Mouse (Mus musculus): ENCODE measurements around the gene Frmd4b. TPM values are rescaled to one million over a fixed set of nuclear protein-coding genes. Genes with fewer than 3 reads are reported as not detected.

Frmd4b gene
- polyA plus RNA-seq, 1 experiment from 2014 or later = 38.2 TPM

GRCm38 (mm10) chr6:97310901-97311331 is 306.4 kb downstream of the Frmd4b start:
- 52% methylated on average over 7 of the region's 7 CpGs for WGBS
- H3K36me3 ChIP-seq (ENCODE audit: control insufficient read depth, insufficient read depth, low read length) = peaks cover 19% of the 10 kb centered on the region
- H3K9me3 ChIP-seq (replicated peaks; ENCODE audit: control insufficient read depth, low read length) = no peaks in the 10 kb centered on the region
- DNase-seq (ENCODE audit: low spot score) = no peak
- no peak overlapping the region for H3K27ac ChIP-seq (ENCODE audit: low read depth, low read length)
- H3K9ac ChIP-seq (ENCODE audit: low read length) = peak overlapping the region; percentile 35; the same call in 1 of the 2 replicates
- H3K27me3 ChIP-seq (replicated peaks; ENCODE audit: control insufficient read depth, insufficient read depth, low read length) = no peaks in the 10 kb centered on the region; the same call in 1 of the 2 replicates
- no peak overlapping the region for H3K4me3 ChIP-seq (ENCODE audit: low read depth, low read length)
- peaks cover 16% of the 10 kb centered on the region; the same call in 1 of the 2 replicates for H3K4me1 ChIP-seq (ENCODE audit: control insufficient read depth, insufficient read depth, low read length)
- no peak for ATAC-seq
- peak overlapping the region; percentile 51 for H3K4me2 ChIP-seq (ENCODE audit: low read length)

- H3K9ac ChIP-seq (ENCODE audit: low read length) = no peak overlapping the region
- no peak overlapping the region for H3K27ac ChIP-seq (ENCODE audit: low read depth, low read length)
- peaks cover 36% of the 10 kb centered on the region for H3K36me3 ChIP-seq (ENCODE audit: control insufficient read depth, insufficient read depth, low read length)
- peaks cover 20% of the 10 kb centered on the region for H3K4me1 ChIP-seq (ENCODE audit: control insufficient read depth, insufficient read depth, low read length)
- H3K4me3 ChIP-seq (ENCODE audit: low read depth, low read length) = no peak overlapping the region
- H3K9me3 ChIP-seq (replicated peaks; ENCODE audit: control insufficient read depth, low read length) = no peaks in the 10 kb centered on the region
- no peak overlapping the region for H3K4me2 ChIP-seq (ENCODE audit: low read length)
- WGBS = 53% methylated on average over 6 of the region's 6 CpGs
- ATAC-seq (no peak), DNase-seq (ENCODE audit: low spot score) (no peak)
- no peaks in the 10 kb centered on the region; the same call in 1 of the 2 replicates for H3K27me3 ChIP-seq (replicated peaks; ENCODE audit: control insufficient read depth, insufficient read depth, low read length)
Observed at GRCm38 (mm10) chr6:97309161-97309560, 308.2 kb downstream of the Frmd4b start.

- Histone ChIP-seq H3K4me3 (ENCODE audit: low read depth, low read length) (no peak overlapping the region), H3K4me2 (ENCODE audit: low read length) (no peak overlapping the region), H3K9ac (ENCODE audit: low read length) (no peak overlapping the region), H3K27ac (ENCODE audit: low read depth, low read length) (no peak overlapping the region), H3K27me3 (replicated peaks; ENCODE audit: control insufficient read depth, insufficient read depth, low read length) (no peaks in the 10 kb centered on the region; the same call in 1 of the 2 replicates), H3K36me3 (ENCODE audit: control insufficient read depth, insufficient read depth, low read length) (peaks cover 40% of the 10 kb centered on the region), H3K9me3 (replicated peaks; ENCODE audit: control insufficient read depth, low read length) (no peaks in the 10 kb centered on the region), H3K4me1 (ENCODE audit: control insufficient read depth, insufficient read depth, low read length) (peaks cover 24% of the 10 kb centered on the region)
- no peak for ATAC-seq
- 86% methylated on average over 6 of the region's 6 CpGs for WGBS
- no peak for DNase-seq (ENCODE audit: low spot score)
Observed at GRCm38 (mm10) chr6:97308562-97308961, 308.8 kb downstream of the Frmd4b start.

- H3K4me1 ChIP-seq (ENCODE audit: control insufficient read depth, insufficient read depth, low read length) = peaks cover 20% of the 10 kb centered on the region
- 68% methylated on average over 8 of the region's 8 CpGs for WGBS
- H3K36me3 ChIP-seq (ENCODE audit: control insufficient read depth, insufficient read depth, low read length) = peaks cover 44% of the 10 kb centered on the region
- no peak for ATAC-seq
- DNase-seq (ENCODE audit: low spot score) = no peak
- H3K9me3 ChIP-seq (replicated peaks; ENCODE audit: control insufficient read depth, low read length) = no peaks in the 10 kb centered on the region
- no peak overlapping the region for H3K27ac ChIP-seq (ENCODE audit: low read depth, low read length)
- H3K9ac ChIP-seq (ENCODE audit: low read length) = no peak overlapping the region
- no peaks in the 10 kb centered on the region; the same call in 1 of the 2 replicates for H3K27me3 ChIP-seq (replicated peaks; ENCODE audit: control insufficient read depth, insufficient read depth, low read length)
- no peak overlapping the region for H3K4me3 ChIP-seq (ENCODE audit: low read depth, low read length)
- H3K4me2 ChIP-seq (ENCODE audit: low read length) = no peak overlapping the region
Observed at GRCm38 (mm10) chr6:97307231-97307630, 310.1 kb downstream of the Frmd4b start.

- no peak for ATAC-seq
- H3K27me3 ChIP-seq (replicated peaks; ENCODE audit: control insufficient read depth, insufficient read depth, low read length) = no peaks in the 10 kb centered on the region
- no peak overlapping the region for H3K4me3 ChIP-seq (ENCODE audit: low read depth, low read length)
- H3K4me2 ChIP-seq (ENCODE audit: low read length) = no peak overlapping the region
- H3K9ac ChIP-seq (ENCODE audit: low read length) = no peak overlapping the region
- H3K9me3 ChIP-seq (replicated peaks; ENCODE audit: control insufficient read depth, low read length) = no peaks in the 10 kb centered on the region
- H3K4me1 ChIP-seq (ENCODE audit: control insufficient read depth, insufficient read depth, low read length) = peaks cover 11% of the 10 kb centered on the region
- no peak for DNase-seq (ENCODE audit: low spot score)
- 89% methylated on average over 11 of the region's 11 CpGs for whole genome bisulfite sequencing
- H3K27ac ChIP-seq (ENCODE audit: low read depth, low read length) = no peak overlapping the region
- peaks cover 44% of the 10 kb centered on the region for H3K36me3 ChIP-seq (ENCODE audit: control insufficient read depth, insufficient read depth, low read length)
Observed at GRCm38 (mm10) chr6:97306351-97306750, 311.0 kb downstream of the Frmd4b start.

- Histone ChIP-seq H3K4me2 (ENCODE audit: low read length) (no peak overlapping the region), H3K9me3 (replicated peaks; ENCODE audit: control insufficient read depth, low read length) (no peaks in the 10 kb centered on the region), H3K27ac (ENCODE audit: low read depth, low read length) (no peak overlapping the region; the same call in 1 of the 2 replicates), H3K27me3 (replicated peaks; ENCODE audit: control insufficient read depth, insufficient read depth, low read length) (no peaks in the 10 kb centered on the region), H3K36me3 (ENCODE audit: control insufficient read depth, insufficient read depth, low read length) (peaks cover 49% of the 10 kb centered on the region), H3K4me3 (ENCODE audit: low read depth, low read length) (no peak overlapping the region), H3K4me1 (ENCODE audit: control insufficient read depth, insufficient read depth, low read length) (peaks cover 8% of the 10 kb centered on the region), H3K9ac (ENCODE audit: low read length) (no peak overlapping the region)
- DNase-seq (ENCODE audit: low spot score) (no peak), ATAC-seq (no peak)
- WGBS = 76% methylated on average over 7 of the region's 7 CpGs
Observed at GRCm38 (mm10) chr6:97305491-97305890, 311.9 kb downstream of the Frmd4b start.

GRCm38 (mm10) chr6:97305010-97305409 is 312.3 kb downstream of the Frmd4b start:
- no peak overlapping the region; the same call in 1 of the 2 replicates for H3K27ac ChIP-seq (ENCODE audit: low read depth, low read length)
- DNase-seq (ENCODE audit: low spot score) (peak; percentile 21), ATAC-seq (no peak)
- no peaks in the 10 kb centered on the region for H3K27me3 ChIP-seq (replicated peaks; ENCODE audit: control insufficient read depth, insufficient read depth, low read length)
- no peak overlapping the region for H3K4me2 ChIP-seq (ENCODE audit: low read length)
- no peaks in the 10 kb centered on the region for H3K9me3 ChIP-seq (replicated peaks; ENCODE audit: control insufficient read depth, low read length)
- peaks cover 54% of the 10 kb centered on the region for H3K36me3 ChIP-seq (ENCODE audit: control insufficient read depth, insufficient read depth, low read length)
- peaks cover 8% of the 10 kb centered on the region for H3K4me1 ChIP-seq (ENCODE audit: control insufficient read depth, insufficient read depth, low read length)
- no peak overlapping the region for H3K9ac ChIP-seq (ENCODE audit: low read length)
- WGBS = 60% methylated on average over 11 of the region's 11 CpGs
- H3K4me3 ChIP-seq (ENCODE audit: low read depth, low read length) = no peak overlapping the region

GRCm38 (mm10) chr6:97303277-97304109 is 313.8 kb downstream of the Frmd4b start:
- H3K4me2 ChIP-seq (ENCODE audit: low read length) = no peak overlapping the region
- ATAC-seq (peak; percentile 57), DNase-seq (ENCODE audit: low spot score) (peak; percentile 72)
- no peaks in the 10 kb centered on the region for H3K9me3 ChIP-seq (replicated peaks; ENCODE audit: control insufficient read depth, low read length)
- H3K27ac ChIP-seq (ENCODE audit: low read depth, low read length) = no peak overlapping the region; the same call in 1 of the 2 replicates
- H3K27me3 ChIP-seq (replicated peaks; ENCODE audit: control insufficient read depth, insufficient read depth, low read length) = no peaks in the 10 kb centered on the region
- WGBS = 65% methylated on average over 9 of the region's 9 CpGs
- no peak overlapping the region for H3K4me3 ChIP-seq (ENCODE audit: low read depth, low read length)
- H3K36me3 ChIP-seq (ENCODE audit: control insufficient read depth, insufficient read depth, low read length) = peaks cover 56% of the 10 kb centered on the region
- no peak overlapping the region for H3K9ac ChIP-seq (ENCODE audit: low read length)
- H3K4me1 ChIP-seq (ENCODE audit: control insufficient read depth, insufficient read depth, low read length) = peaks cover 8% of the 10 kb centered on the region

- DNase-seq (ENCODE audit: low spot score) (peak; percentile 55), ATAC-seq (peak; percentile 54; the same call in 1 of the 2 replicates)
- WGBS = 59% methylated on average over 7 of the region's 7 CpGs
- H3K4me2 ChIP-seq (ENCODE audit: low read length) = no peak overlapping the region
- H3K36me3 ChIP-seq (ENCODE audit: control insufficient read depth, insufficient read depth, low read length) = peaks cover 60% of the 10 kb centered on the region
- H3K27ac ChIP-seq (ENCODE audit: low read depth, low read length) = no peak overlapping the region
- H3K27me3 ChIP-seq (replicated peaks; ENCODE audit: control insufficient read depth, insufficient read depth, low read length) = no peaks in the 10 kb centered on the region
- H3K4me3 ChIP-seq (ENCODE audit: low read depth, low read length) = no peak overlapping the region
- H3K9ac ChIP-seq (ENCODE audit: low read length) = no peak overlapping the region
- no peaks in the 10 kb centered on the region for H3K9me3 ChIP-seq (replicated peaks; ENCODE audit: control insufficient read depth, low read length)
- H3K4me1 ChIP-seq (ENCODE audit: control insufficient read depth, insufficient read depth, low read length) = peaks cover 8% of the 10 kb centered on the region
Observed at GRCm38 (mm10) chr6:97302303-97302702, 315.0 kb downstream of the Frmd4b start.
